Mouse (Mus musculus): ENCODE measurements around the gene Olfr1036. TPM values are rescaled to one million over a fixed set of nuclear protein-coding genes. Genes with fewer than 3 reads are reported as not detected.
"Not testable (repeated sequence)": the region's sequence is repeated elsewhere in the genome, so short reads cannot be mapped to it uniquely, and the experiment has no call there.

Gene Olfr1036
- total RNA-seq (2014; rRNA removed): not detected in 2 replicates
- not detected in 2 replicates for polyA plus RNA-seq (2015; fragmentation: Nextera tagmentation; extraction: Ambion mirVana)

DNA sequence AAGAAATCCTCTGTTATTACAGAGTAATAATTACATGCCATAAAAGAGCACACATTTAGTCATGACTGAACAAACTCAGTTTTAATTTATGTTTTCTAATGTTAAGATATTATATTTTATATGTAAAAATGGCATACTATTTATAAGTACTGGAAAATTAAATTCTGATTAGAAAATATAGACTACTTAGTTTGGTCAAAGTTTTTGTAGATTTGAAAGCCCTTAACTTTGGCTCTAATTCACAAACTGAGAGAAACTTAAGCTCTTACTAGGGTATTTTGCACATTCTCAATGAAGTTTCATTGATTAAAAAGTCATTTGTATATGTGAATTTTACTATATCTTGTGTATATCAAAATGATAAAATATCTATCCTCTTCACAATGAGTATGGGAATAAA, at the start of gene Olfr1036:
Gene Olfr1036, plus strand, starts transcription at position 301 of the 400 bp plus-strand sequence.
- H3K36me3 ChIP-seq (ENCODE audit: insufficient read depth, low read length); DNase-seq (ENCODE audit: low spot score); H3K27ac ChIP-seq (ENCODE audit: low read depth, low read length); H3K27me3 ChIP-seq (ENCODE audit: insufficient read depth, low read length); H3K4me1 ChIP-seq (ENCODE audit: insufficient read depth, low read length); H3K4me2 ChIP-seq (ENCODE audit: low read depth, low read length, poor library complexity, severe bottlenecking); ATAC-seq (ENCODE audit: low FRiP score); H3K9ac ChIP-seq (replicated peaks; ENCODE audit: low read length, poor library complexity, severe bottlenecking); H3K4me3 ChIP-seq (ENCODE audit: low read depth, low read length); H3K9me3 ChIP-seq (ENCODE audit: low read length): not testable (repeated sequence)

DNA sequence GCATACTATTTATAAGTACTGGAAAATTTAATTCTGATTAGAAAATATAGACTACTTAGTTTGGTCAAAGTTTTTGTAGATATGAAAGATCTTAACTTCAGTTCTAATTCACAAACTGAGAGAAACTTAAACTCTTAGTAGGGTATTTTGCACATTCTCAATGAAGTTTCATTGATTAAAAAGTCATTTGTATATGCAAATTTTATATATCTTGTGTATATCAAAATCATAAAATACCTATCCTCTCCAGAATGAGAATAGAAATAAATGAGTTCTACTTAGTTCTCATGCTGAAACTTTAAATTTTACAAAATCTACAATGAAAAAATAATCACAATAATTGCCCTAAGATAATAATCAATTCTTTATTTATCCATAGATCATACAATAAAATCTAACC, 28.2 kb upstream of the Olfr1036 start, which contains the start of gene Olfr1034:
Gene Olfr1034, plus strand, starts transcription at position 301 of the 400 bp plus-strand sequence.
- Histone ChIP-seq H3K27me3 (ENCODE audit: insufficient read depth, low read length) (no peaks in the 10 kb centered on the region), H3K9ac (replicated peaks; ENCODE audit: low read length, poor library complexity, severe bottlenecking) (no peak within 1 kb of the TSS), H3K4me2 (ENCODE audit: low read depth, low read length, poor library complexity, severe bottlenecking) (no peak within 1 kb of the TSS), H3K27ac (ENCODE audit: low read depth, low read length) (no peak within 1 kb of the TSS), H3K36me3 (ENCODE audit: insufficient read depth, low read length) (no peaks in the 10 kb centered on the region), H3K9me3 (ENCODE audit: low read length) (no peaks in the 10 kb centered on the region), H3K4me3 (ENCODE audit: low read depth, low read length) (no peak within 1 kb of the TSS), H3K4me1 (ENCODE audit: insufficient read depth, low read length) (no peaks in the 10 kb centered on the region)
- DNase-seq (ENCODE audit: low spot score): no peak
- TF ChIP-seq CTCF (IDR thresholded peaks at IDR 0.05): no peak
- ATAC-seq (ENCODE audit: low FRiP score): no peak

DNA sequence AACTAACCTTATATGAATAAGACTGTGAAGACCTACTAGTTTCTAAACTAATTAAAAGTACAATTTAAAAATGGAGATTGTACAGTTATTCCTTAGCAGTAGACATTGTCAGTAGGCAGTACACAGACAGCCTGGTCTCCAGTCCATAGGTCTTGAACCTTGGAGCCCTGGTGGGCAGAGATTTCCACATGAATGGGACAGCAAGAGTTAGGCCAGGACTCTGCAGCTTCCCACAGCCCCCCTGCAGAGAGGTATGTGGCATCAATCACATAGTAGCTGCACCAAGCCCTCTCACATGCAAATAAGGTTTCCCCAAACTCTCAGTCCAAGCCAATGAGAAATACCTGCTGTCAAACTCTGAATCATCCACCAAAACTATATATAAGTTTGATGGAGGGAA, 23.0 kb upstream of the Olfr1036 start:
- H3K9me3 ChIP-seq (ENCODE audit: low read length); H3K27me3 ChIP-seq (ENCODE audit: insufficient read depth, low read length); H3K4me2 ChIP-seq (ENCODE audit: low read depth, low read length, poor library complexity, severe bottlenecking); H3K9ac ChIP-seq (replicated peaks; ENCODE audit: low read length, poor library complexity, severe bottlenecking); H3K27ac ChIP-seq (ENCODE audit: low read depth, low read length); H3K4me3 ChIP-seq (ENCODE audit: low read depth, low read length); ATAC-seq (ENCODE audit: low FRiP score); H3K36me3 ChIP-seq (ENCODE audit: insufficient read depth, low read length); H3K4me1 ChIP-seq (ENCODE audit: insufficient read depth, low read length); DNase-seq (ENCODE audit: low spot score): not testable (repeated sequence)

DNA sequence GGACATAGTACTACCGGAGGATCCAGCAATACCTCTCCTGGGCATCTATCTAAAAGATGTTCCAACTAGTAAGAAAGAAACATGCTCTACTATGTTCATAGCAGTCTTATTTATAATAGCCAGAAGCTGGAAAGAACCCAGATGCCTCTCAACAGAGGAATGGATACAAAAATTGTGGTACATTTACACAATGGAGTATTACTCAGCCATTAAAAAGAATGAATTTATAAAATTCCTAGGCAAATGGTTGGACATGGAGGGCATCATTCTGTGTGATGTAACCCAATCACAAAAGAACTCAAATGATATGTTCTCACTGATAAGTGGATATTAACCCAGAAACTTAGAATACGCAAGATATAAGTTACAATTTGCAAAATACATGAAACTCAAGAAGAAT, 10.0 kb upstream of the Olfr1036 start:
- WGBS: 98% methylated on average over 2 of the region's 2 CpGs
- H3K4me3 ChIP-seq (ENCODE audit: low read depth, low read length); H3K9ac ChIP-seq (replicated peaks; ENCODE audit: low read length, poor library complexity, severe bottlenecking); DNase-seq (ENCODE audit: low spot score); H3K36me3 ChIP-seq (ENCODE audit: insufficient read depth, low read length); H3K4me2 ChIP-seq (ENCODE audit: low read depth, low read length, poor library complexity, severe bottlenecking); H3K9me3 ChIP-seq (ENCODE audit: low read length); ATAC-seq (ENCODE audit: low FRiP score); H3K4me1 ChIP-seq (ENCODE audit: insufficient read depth, low read length); H3K27ac ChIP-seq (ENCODE audit: low read depth, low read length); H3K27me3 ChIP-seq (ENCODE audit: insufficient read depth, low read length): not testable (repeated sequence)

DNA sequence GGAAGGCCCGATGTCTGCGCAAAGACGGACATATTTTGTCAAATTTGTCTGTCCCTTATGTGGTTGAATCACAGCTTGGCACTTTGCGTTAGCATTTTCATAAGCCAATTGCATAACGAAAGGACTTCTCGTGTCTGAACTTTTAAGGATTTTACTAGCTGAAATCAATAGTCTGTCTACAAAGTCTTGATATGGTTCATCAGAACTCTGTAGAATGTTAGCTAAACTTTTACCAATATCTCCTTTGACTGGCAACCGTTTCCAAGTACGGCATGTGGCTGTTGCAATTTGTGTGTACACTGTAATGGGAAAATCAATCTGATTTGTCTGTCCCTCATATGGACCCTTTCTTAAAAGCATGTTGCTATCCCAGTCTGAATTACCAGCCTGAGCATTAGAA, 3.6 kb upstream of the Olfr1036 start:
- Histone ChIP-seq H3K27me3 (ENCODE audit: insufficient read depth, low read length) (no peaks in the 10 kb centered on the region), H3K27ac (ENCODE audit: low read depth, low read length) (no peak overlapping the region), H3K9ac (replicated peaks; ENCODE audit: low read length, poor library complexity, severe bottlenecking) (no peak overlapping the region), H3K36me3 (ENCODE audit: insufficient read depth, low read length) (no peaks in the 10 kb centered on the region), H3K4me2 (ENCODE audit: low read depth, low read length, poor library complexity, severe bottlenecking) (no peak overlapping the region), H3K9me3 (ENCODE audit: low read length) (no peaks in the 10 kb centered on the region), H3K4me3 (ENCODE audit: low read depth, low read length) (no peak overlapping the region), H3K4me1 (ENCODE audit: insufficient read depth, low read length) (no peaks in the 10 kb centered on the region)
- no peak for TF ChIP-seq CTCF (IDR thresholded peaks at IDR 0.05)
- ATAC-seq (ENCODE audit: low FRiP score) (no peak), DNase-seq (ENCODE audit: low spot score) (no peak)
- 97% methylated on average over 8 of the region's 8 CpGs for WGBS

DNA sequence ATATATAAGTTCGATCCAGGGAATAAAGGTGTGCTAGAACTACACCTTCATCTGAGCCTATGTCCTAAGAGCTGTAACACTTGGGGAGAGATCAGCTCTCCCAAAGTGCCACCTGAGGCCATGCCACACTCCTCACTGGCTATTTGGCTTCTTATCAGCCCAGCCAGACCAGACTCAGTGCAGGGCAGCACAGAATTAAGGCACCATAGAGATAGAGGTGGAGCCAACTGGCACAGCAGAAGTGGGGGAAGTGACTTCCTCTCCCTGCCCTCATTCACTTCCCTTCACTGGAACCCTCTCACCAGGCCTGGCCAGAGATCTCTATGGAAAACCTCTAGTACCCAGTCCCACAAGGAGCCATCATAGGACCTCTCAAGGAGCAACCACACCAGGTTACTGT, 6.7 kb downstream of the Olfr1036 start:
- H3K9me3 ChIP-seq (ENCODE audit: low read length); H3K27me3 ChIP-seq (ENCODE audit: insufficient read depth, low read length); H3K4me3 ChIP-seq (ENCODE audit: low read depth, low read length); DNase-seq (ENCODE audit: low spot score); H3K36me3 ChIP-seq (ENCODE audit: insufficient read depth, low read length); H3K4me2 ChIP-seq (ENCODE audit: low read depth, low read length, poor library complexity, severe bottlenecking); H3K9ac ChIP-seq (replicated peaks; ENCODE audit: low read length, poor library complexity, severe bottlenecking); H3K4me1 ChIP-seq (ENCODE audit: insufficient read depth, low read length); H3K27ac ChIP-seq (ENCODE audit: low read depth, low read length); ATAC-seq (ENCODE audit: low FRiP score): not testable (repeated sequence)
- 83% methylated on average over 1 of the region's 1 CpGs for WGBS

DNA sequence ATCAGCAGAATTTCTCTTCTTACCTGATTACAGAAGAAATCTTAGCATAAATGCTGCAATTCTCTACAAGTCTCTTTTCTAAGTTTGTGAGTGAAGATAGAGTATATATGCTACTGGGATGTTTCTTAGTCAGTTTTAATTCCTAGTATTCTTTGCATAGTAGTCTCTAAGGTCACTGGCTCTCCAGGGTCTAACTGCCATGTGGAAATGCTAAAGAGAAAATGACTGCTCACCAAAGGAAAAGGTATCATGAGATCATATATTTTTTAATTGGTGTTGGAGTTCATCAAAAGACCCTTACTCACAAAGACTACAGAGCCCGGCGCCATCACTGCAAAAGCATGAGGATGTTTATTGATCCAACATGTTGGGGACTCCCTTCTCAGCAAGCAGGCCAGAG, 13.5 kb downstream of the Olfr1036 start, which contains the start of gene Olfr1037:
Gene Olfr1037, minus strand, starts transcription at position 101 of the 400 bp plus-strand sequence.
- ATAC-seq (ENCODE audit: low FRiP score) (no peak), DNase-seq (ENCODE audit: low spot score) (no peak)
- no peaks in the 10 kb centered on the region for H3K4me1 ChIP-seq (ENCODE audit: insufficient read depth, low read length)
- no peak within 1 kb of the TSS for H3K4me2 ChIP-seq (ENCODE audit: low read depth, low read length, poor library complexity, severe bottlenecking)
- no peak within 1 kb of the TSS for H3K27ac ChIP-seq (ENCODE audit: low read depth, low read length)
- H3K4me3 ChIP-seq (ENCODE audit: low read depth, low read length): no peak within 1 kb of the TSS
- no peaks in the 10 kb centered on the region for H3K36me3 ChIP-seq (ENCODE audit: insufficient read depth, low read length)
- no peak for TF ChIP-seq CTCF (IDR thresholded peaks at IDR 0.05)
- no peaks in the 10 kb centered on the region for H3K9me3 ChIP-seq (ENCODE audit: low read length)
- no peaks in the 10 kb centered on the region for H3K27me3 ChIP-seq (ENCODE audit: insufficient read depth, low read length)
- H3K9ac ChIP-seq (replicated peaks; ENCODE audit: low read length, poor library complexity, severe bottlenecking): no peak within 1 kb of the TSS
- 93% methylated on average over 2 of the region's 2 CpGs for WGBS

Other genes starting within 250 kb of the Olfr1036 start
- gene Olfr1019, start 228.5 kb upstream of the Olfr1036 start, total RNA-seq (2014; rRNA removed): 0.93 TPM in 1 of 2 replicates, not detected in the other
- gene Olfr1019, start 228.5 kb upstream of the Olfr1036 start, polyA plus RNA-seq (2015; fragmentation: Nextera tagmentation; extraction: Ambion mirVana): not detected in 2 replicates
- not detected in 2 replicates for gene Olfr1020, start 227.0 kb upstream of the Olfr1036 start, total RNA-seq (2014; rRNA removed)
- gene Olfr1020, start 227.0 kb upstream of the Olfr1036 start, polyA plus RNA-seq (2015; fragmentation: Nextera tagmentation; extraction: Ambion mirVana): not detected in 2 replicates
- not detected in 2 replicates for gene Olfr1022, start 205.4 kb upstream of the Olfr1036 start, total RNA-seq (2014; rRNA removed)
- not detected in 2 replicates for gene Olfr1022, start 205.4 kb upstream of the Olfr1036 start, polyA plus RNA-seq (2015; fragmentation: Nextera tagmentation; extraction: Ambion mirVana)
- 0.05 TPM in 1 of 2 replicates, not detected in the other for gene Olfr1023, start 188.4 kb upstream of the Olfr1036 start, total RNA-seq (2014; rRNA removed)
- gene Olfr1023, start 188.4 kb upstream of the Olfr1036 start, polyA plus RNA-seq (2015; fragmentation: Nextera tagmentation; extraction: Ambion mirVana): not detected in 2 replicates
- not detected in 2 replicates for gene Olfr1024, start 168.9 kb upstream of the Olfr1036 start, total RNA-seq (2014; rRNA removed)
- not detected in 2 replicates for gene Olfr1024, start 168.9 kb upstream of the Olfr1036 start, polyA plus RNA-seq (2015; fragmentation: Nextera tagmentation; extraction: Ambion mirVana)
- gene Olfr1025-ps1, start 158.8 kb upstream of the Olfr1036 start, total RNA-seq (2014; rRNA removed): not detected in 2 replicates
- 0.11 TPM in 1 of 2 replicates, not detected in the other for gene Olfr1025-ps1, start 158.8 kb upstream of the Olfr1036 start, polyA plus RNA-seq (2015; fragmentation: Nextera tagmentation; extraction: Ambion mirVana)
- not detected in 2 replicates for gene Olfr1026, start 152.4 kb upstream of the Olfr1036 start, total RNA-seq (2014; rRNA removed)
- not detected in 2 replicates for gene Olfr1026, start 152.4 kb upstream of the Olfr1036 start, polyA plus RNA-seq (2015; fragmentation: Nextera tagmentation; extraction: Ambion mirVana)
- not detected in 2 replicates for gene Olfr1028, start 123.6 kb upstream of the Olfr1036 start, total RNA-seq (2014; rRNA removed)
- gene Olfr1028, start 123.6 kb upstream of the Olfr1036 start, polyA plus RNA-seq (2015; fragmentation: Nextera tagmentation; extraction: Ambion mirVana): not detected in 2 replicates
- not detected in 2 replicates for gene Olfr1029, start 100.1 kb upstream of the Olfr1036 start, total RNA-seq (2014; rRNA removed)
- gene Olfr1029, start 100.1 kb upstream of the Olfr1036 start, polyA plus RNA-seq (2015; fragmentation: Nextera tagmentation; extraction: Ambion mirVana): not detected in 2 replicates
- gene Olfr1030, start 94.7 kb upstream of the Olfr1036 start, total RNA-seq (2014; rRNA removed): not detected in 2 replicates
- gene Olfr1030, start 94.7 kb upstream of the Olfr1036 start, polyA plus RNA-seq (2015; fragmentation: Nextera tagmentation; extraction: Ambion mirVana): not detected in 2 replicates
- not detected in 2 replicates for gene Olfr1031, start 83.7 kb upstream of the Olfr1036 start, total RNA-seq (2014; rRNA removed)
- gene Olfr1031, start 83.7 kb upstream of the Olfr1036 start, polyA plus RNA-seq (2015; fragmentation: Nextera tagmentation; extraction: Ambion mirVana): not detected in 2 replicates
- not detected in 2 replicates for gene Olfr1032, start 68.5 kb upstream of the Olfr1036 start, total RNA-seq (2014; rRNA removed)
- gene Olfr1032, start 68.5 kb upstream of the Olfr1036 start, polyA plus RNA-seq (2015; fragmentation: Nextera tagmentation; extraction: Ambion mirVana): not detected in 2 replicates
- gene Olfr1033, start 53.4 kb upstream of the Olfr1036 start, total RNA-seq (2014; rRNA removed): 0.11 and 0.24 TPM in 2 replicates
- not detected in 2 replicates for gene Olfr1033, start 53.4 kb upstream of the Olfr1036 start, polyA plus RNA-seq (2015; fragmentation: Nextera tagmentation; extraction: Ambion mirVana)
- gene Olfr1034, start 28.1 kb upstream of the Olfr1036 start, total RNA-seq (2014; rRNA removed): 0.19 TPM in 1 of 2 replicates, not detected in the other
- not detected in 2 replicates for gene Olfr1034, start 28.1 kb upstream of the Olfr1036 start, polyA plus RNA-seq (2015; fragmentation: Nextera tagmentation; extraction: Ambion mirVana)
- not detected in 2 replicates for gene Olfr1037, start 13.4 kb downstream of the Olfr1036 start, total RNA-seq (2014; rRNA removed)
- not detected in 2 replicates for gene Olfr1037, start 13.4 kb downstream of the Olfr1036 start, polyA plus RNA-seq (2015; fragmentation: Nextera tagmentation; extraction: Ambion mirVana)
- gene Olfr1039, start 61.9 kb downstream of the Olfr1036 start, total RNA-seq (2014; rRNA removed): not detected in 2 replicates
- not detected in 2 replicates for gene Olfr1039, start 61.9 kb downstream of the Olfr1036 start, polyA plus RNA-seq (2015; fragmentation: Nextera tagmentation; extraction: Ambion mirVana)
- not detected in 2 replicates for gene Olfr1040, start 72.7 kb downstream of the Olfr1036 start, total RNA-seq (2014; rRNA removed)
- gene Olfr1040, start 72.7 kb downstream of the Olfr1036 start, polyA plus RNA-seq (2015; fragmentation: Nextera tagmentation; extraction: Ambion mirVana): not detected in 2 replicates
- gene Olfr1042, start 87.8 kb downstream of the Olfr1036 start, total RNA-seq (2014; rRNA removed): not detected in 2 replicates
- not detected in 2 replicates for gene Olfr1042, start 87.8 kb downstream of the Olfr1036 start, polyA plus RNA-seq (2015; fragmentation: Nextera tagmentation; extraction: Ambion mirVana)
- gene Olfr1043, start 93.5 kb downstream of the Olfr1036 start, total RNA-seq (2014; rRNA removed): not detected in 2 replicates
- not detected in 2 replicates for gene Olfr1043, start 93.5 kb downstream of the Olfr1036 start, polyA plus RNA-seq (2015; fragmentation: Nextera tagmentation; extraction: Ambion mirVana)
- gene Olfr1044, start 103.8 kb downstream of the Olfr1036 start, total RNA-seq (2014; rRNA removed): not detected in 2 replicates
- gene Olfr1044, start 103.8 kb downstream of the Olfr1036 start, polyA plus RNA-seq (2015; fragmentation: Nextera tagmentation; extraction: Ambion mirVana): not detected in 2 replicates
- gene Olfr52, start 111.7 kb downstream of the Olfr1036 start, total RNA-seq (2014; rRNA removed): not detected in 2 replicates
- gene Olfr52, start 111.7 kb downstream of the Olfr1036 start, polyA plus RNA-seq (2015; fragmentation: Nextera tagmentation; extraction: Ambion mirVana): not detected in 2 replicates
- gene Olfr1045, start 129.0 kb downstream of the Olfr1036 start, total RNA-seq (2014; rRNA removed): not detected in 2 replicates
- gene Olfr1045, start 129.0 kb downstream of the Olfr1036 start, polyA plus RNA-seq (2015; fragmentation: Nextera tagmentation; extraction: Ambion mirVana): not detected in 2 replicates
- gene Olfr1046, start 145.3 kb downstream of the Olfr1036 start, total RNA-seq (2014; rRNA removed): not detected in 2 replicates
- gene Olfr1046, start 145.3 kb downstream of the Olfr1036 start, polyA plus RNA-seq (2015; fragmentation: Nextera tagmentation; extraction: Ambion mirVana): not detected in 2 replicates
- not detected in 2 replicates for gene Olfr1047, start 157.4 kb downstream of the Olfr1036 start, total RNA-seq (2014; rRNA removed)
- not detected in 2 replicates for gene Olfr1047, start 157.4 kb downstream of the Olfr1036 start, polyA plus RNA-seq (2015; fragmentation: Nextera tagmentation; extraction: Ambion mirVana)
- not detected in 2 replicates for gene Olfr1048, start 166.3 kb downstream of the Olfr1036 start, total RNA-seq (2014; rRNA removed)
- gene Olfr1048, start 166.3 kb downstream of the Olfr1036 start, polyA plus RNA-seq (2015; fragmentation: Nextera tagmentation; extraction: Ambion mirVana): not detected in 2 replicates
- not detected in 2 replicates for gene Olfr1049, start 184.3 kb downstream of the Olfr1036 start, total RNA-seq (2014; rRNA removed)
- not detected in 2 replicates for gene Olfr1049, start 184.3 kb downstream of the Olfr1036 start, polyA plus RNA-seq (2015; fragmentation: Nextera tagmentation; extraction: Ambion mirVana)
- not detected in 2 replicates for gene Olfr1051, start 205.1 kb downstream of the Olfr1036 start, total RNA-seq (2014; rRNA removed)
- gene Olfr1051, start 205.1 kb downstream of the Olfr1036 start, polyA plus RNA-seq (2015; fragmentation: Nextera tagmentation; extraction: Ambion mirVana): not detected in 2 replicates
- not detected in 2 replicates for gene Olfr1052, start 218.5 kb downstream of the Olfr1036 start, total RNA-seq (2014; rRNA removed)
- not detected in 2 replicates for gene Olfr1052, start 218.5 kb downstream of the Olfr1036 start, polyA plus RNA-seq (2015; fragmentation: Nextera tagmentation; extraction: Ambion mirVana)
- gene Olfr1053, start 241.3 kb downstream of the Olfr1036 start, total RNA-seq (2014; rRNA removed): not detected in 2 replicates
- gene Olfr1053, start 241.3 kb downstream of the Olfr1036 start, polyA plus RNA-seq (2015; fragmentation: Nextera tagmentation; extraction: Ambion mirVana): not detected in 2 replicates